Mouse (Mus musculus): ENCODE results near the gene Zdhhc18. TPM values are rescaled to one million over a fixed set of nuclear protein-coding genes. Genes with fewer than 3 reads are reported as not detected.
A peak's percentile ranks its signal among the peaks of the same experiment; 100 is the strongest.
"Not testable (repeated sequence)": the region's sequence is repeated elsewhere in the genome, so short reads cannot be mapped to it uniquely, and the experiment has no call there.

Zdhhc18 gene
- total RNA-seq, 2 experiments from 2014 or later, result 33.2 to 36.8 TPM

DNA sequence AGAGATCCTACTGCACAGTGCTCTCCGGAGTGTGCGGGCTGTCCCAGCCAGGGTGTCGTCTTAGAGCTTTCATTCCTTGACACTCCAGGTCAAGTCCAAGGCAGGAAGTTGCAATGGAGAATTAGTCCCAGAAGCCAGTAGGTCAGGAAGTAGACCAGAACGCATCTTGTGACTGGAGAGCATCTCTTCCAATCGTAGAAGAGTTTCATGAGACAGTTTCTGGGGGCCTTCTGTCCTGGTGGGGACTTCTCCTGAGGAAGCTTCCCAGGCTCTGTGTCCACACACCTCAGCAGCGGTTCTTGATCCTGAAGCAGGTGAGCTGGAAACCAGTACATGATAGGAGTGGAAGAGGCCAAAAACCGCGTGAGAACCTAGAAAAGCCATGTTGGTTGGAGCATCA, 12.5 kb upstream of the Zdhhc18 start:
- intact Hi-C loops (cut with DNase I), result no loop called here
- TF ChIP-seq CTCF (IDR thresholded peaks at IDR 0.05), result no peak
- DNase-seq (ENCODE audit: extremely low spot score in 1 of 2, low spot score in 2 of 2), result no peak
- Histone ChIP-seq H3K27ac (no peak overlapping the region), H3K4me3 (no peak overlapping the region)

DNA sequence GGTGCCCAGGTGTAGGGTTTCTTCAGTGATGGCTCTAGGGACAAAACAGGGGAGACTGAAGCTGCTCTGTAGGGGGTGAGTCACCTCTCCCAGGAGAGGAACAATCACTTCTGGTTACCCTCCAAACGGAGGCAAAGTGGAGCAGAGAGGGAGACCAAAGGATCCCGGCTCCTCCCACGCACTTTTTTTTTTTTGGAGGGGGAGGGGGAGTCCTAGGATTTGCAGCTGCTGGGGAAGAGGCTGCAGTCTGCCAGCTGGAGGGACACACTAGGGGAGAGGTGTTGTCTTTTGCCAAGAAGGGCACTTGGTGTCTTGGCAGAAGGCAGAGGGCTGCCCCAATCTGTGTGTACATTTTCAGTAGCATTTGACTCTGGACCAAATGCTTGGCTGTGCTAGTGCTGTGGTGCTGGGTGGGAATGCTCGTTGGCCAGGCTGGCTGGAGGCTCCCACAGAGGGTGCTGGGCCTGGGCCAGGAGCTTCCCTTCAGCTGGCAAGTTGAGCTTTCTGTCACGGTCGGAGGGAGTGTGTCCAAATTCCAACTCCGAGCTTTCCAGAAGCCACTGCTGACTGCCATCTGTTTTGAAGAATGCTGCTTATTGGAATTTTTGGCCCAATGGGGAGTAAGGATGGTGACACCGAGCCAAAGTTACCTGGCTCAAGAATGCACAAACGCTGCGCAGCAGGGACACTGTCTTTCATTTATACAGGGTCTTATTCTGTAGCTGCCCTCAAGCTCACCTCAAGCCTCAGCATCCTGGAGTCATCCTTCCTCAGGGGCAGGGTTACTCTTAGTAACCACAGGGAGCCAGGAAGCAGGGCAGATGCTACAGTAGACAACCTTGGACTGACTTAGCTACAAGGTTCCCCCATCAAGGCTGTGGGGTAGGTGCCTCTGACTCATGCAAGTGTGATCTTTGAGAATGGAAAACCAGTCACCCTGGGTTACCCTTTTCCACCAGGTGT, 10.5 kb upstream of the Zdhhc18 start:
- Histone ChIP-seq H3K27ac (peak overlapping the region; percentile 80), H3K4me3 (peak overlapping the region; percentile 24)
- DNase-seq (ENCODE audit: extremely low spot score in 1 of 2, low spot score in 2 of 2), result peak; percentile 72 to 78
- TF ChIP-seq CTCF (IDR thresholded peaks at IDR 0.05), result no peak
- intact Hi-C loops (cut with DNase I), result no loop called here

DNA sequence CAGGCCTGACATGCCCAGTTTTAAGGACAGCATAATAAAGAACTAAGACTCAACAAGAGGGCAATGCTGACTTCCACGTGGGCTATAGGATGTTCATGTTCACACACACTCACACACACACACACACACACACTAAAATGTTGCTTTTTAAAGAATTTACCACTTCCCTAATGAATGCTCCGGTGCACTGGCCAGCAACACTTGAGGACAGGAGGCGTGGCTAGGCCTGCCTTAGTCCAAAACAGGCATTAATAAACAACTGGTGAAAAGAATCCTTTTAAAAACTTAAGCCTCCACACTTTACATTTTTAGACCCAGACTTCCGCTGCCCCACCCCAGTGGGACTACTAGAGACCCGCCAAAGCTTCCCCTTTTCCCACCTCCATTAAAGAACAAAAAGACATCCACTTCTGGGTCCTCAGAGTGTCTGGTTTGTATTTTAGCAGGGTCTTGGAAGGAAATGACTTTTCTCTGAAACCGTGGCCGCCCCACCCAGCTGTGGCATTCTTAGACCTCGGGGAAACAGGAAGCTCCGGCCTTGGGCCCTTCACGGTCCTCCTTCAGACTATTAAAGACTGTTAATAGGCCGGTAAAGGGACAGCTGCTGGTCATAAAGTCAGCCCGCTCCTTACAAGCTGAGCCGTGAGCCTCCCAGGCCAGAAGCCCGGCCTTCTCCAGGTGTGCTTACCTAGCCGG, 9.7 kb upstream of the Zdhhc18 start:
- DNase-seq (ENCODE audit: extremely low spot score in 1 of 2, low spot score in 2 of 2), result peak in 1 of 2 experiments; percentile 20
- H3K4me3 ChIP-seq, result peak overlapping the region; percentile 24
- no peak for TF ChIP-seq CTCF (IDR thresholded peaks at IDR 0.05)
- intact Hi-C loops (cut with DNase I), result no loop called here
- peak overlapping the region; percentile 80 for H3K27ac ChIP-seq

DNA sequence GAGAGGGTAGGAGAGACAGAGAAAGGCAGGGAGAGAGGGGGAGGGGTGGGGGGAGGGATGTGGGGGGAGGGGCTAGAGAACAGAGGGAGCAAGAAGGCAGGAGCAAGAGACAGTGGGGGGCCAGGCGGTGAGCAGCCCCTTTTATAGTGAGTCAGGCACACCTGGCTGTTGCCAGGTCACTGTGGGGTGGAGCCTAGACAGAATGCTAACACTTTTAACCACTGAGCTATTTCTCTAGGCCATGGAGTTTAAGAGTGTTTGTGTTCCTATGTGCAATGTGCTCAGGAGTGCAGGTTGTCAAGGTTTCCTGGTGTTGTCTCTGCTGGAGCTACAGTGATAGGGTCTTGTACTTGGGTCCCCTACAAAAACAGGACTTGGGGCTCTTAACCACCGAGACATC, 8.8 kb upstream of the Zdhhc18 start:
- no peak for TF ChIP-seq CTCF (IDR thresholded peaks at IDR 0.05)
- intact Hi-C loops (cut with DNase I), result no loop called here
- DNase-seq (ENCODE audit: extremely low spot score in 1 of 2, low spot score in 2 of 2), result no peak
- no peak overlapping the region for H3K4me3 ChIP-seq
- peak overlapping the region; percentile 1; the same call in 1 of the 2 replicates for H3K27ac ChIP-seq

DNA sequence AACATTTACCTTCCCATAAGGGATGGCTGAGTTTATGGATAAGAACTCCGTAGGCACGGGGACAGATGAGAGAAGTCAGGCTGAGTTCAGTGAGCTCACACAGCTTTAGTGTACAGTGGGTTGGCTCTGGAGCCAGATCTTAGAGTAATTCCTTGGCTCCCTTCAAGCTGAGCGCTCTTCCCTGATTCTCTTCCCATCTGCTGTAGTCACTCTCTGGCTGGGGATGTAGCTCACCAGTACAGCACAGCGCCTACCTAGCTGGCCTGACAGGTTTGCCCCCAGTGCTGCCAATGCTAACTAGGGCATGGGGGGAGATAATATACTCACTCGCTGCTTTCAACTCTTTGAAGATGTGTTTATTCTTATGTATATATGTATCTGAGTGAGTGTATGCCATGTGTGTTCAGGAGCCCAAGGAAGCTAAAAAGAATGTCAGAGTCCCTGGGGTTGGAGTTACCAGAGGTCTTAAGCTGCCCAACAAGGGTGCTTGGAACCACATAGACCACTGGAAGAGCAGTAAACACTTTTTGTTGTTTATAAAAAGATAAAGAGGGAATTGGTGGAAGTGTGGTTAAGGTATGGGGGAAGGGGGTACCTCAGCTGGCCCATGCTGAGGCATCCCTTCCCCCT, 8.0 kb upstream of the Zdhhc18 start:
- intact Hi-C loops (cut with DNase I), result no loop called here
- DNase-seq (ENCODE audit: extremely low spot score in 1 of 2, low spot score in 2 of 2), result no peak
- TF ChIP-seq CTCF (IDR thresholded peaks at IDR 0.05), result no peak
- Histone ChIP-seq H3K27ac (no peak overlapping the region), H3K4me3 (no peak overlapping the region)

DNA sequence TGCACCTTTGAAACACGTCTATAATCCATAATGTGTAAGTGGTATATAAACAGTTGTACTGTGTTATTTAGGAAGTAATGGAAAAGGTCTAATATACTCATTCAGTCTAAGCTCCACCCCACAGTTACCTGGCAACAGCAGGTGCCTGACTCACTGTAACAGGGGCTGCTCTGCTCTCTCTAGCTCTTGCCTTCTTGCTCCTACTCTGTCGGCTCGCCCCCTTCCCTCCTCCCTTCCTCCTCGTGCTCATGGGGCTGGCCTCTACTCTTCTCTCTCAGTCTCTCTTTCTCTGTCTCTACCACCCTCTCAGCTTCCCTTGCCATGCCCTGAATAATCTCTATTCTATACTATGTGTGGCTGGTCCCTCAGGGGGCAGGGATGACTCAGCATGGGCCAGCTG, 7.0 kb upstream of the Zdhhc18 start:
- Histone ChIP-seq H3K4me3 (no peak overlapping the region), H3K27ac (no peak overlapping the region)
- no peak for DNase-seq (ENCODE audit: extremely low spot score in 1 of 2, low spot score in 2 of 2)
- intact Hi-C loops (cut with DNase I), result no loop called here
- no peak for TF ChIP-seq CTCF (IDR thresholded peaks at IDR 0.05)

DNA sequence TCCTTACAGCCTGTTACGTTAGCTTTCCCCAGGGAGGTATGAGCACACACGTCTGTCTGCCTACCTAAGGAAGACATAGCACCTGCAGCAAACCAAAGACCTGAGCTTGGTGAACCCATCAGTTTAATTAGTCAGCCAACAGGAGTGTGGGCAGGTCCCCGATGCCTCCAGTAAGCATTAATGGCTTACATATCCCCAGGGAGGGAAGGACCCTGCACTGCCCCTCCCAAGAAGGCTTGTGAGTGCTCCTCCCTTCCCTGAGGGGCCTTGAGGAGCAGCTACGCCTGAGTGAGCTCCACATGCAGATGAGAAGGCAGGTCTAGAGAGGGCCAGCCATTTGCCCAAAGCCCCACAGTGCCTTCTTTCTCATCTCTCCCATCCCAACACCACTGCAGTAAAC, 6.3 kb upstream of the Zdhhc18 start:
- intact Hi-C loops (cut with DNase I), result no loop called here
- no peak for TF ChIP-seq CTCF (IDR thresholded peaks at IDR 0.05)
- no peak overlapping the region for H3K4me3 ChIP-seq
- no peak overlapping the region for H3K27ac ChIP-seq
- DNase-seq (ENCODE audit: extremely low spot score in 1 of 2, low spot score in 2 of 2), result no peak

DNA sequence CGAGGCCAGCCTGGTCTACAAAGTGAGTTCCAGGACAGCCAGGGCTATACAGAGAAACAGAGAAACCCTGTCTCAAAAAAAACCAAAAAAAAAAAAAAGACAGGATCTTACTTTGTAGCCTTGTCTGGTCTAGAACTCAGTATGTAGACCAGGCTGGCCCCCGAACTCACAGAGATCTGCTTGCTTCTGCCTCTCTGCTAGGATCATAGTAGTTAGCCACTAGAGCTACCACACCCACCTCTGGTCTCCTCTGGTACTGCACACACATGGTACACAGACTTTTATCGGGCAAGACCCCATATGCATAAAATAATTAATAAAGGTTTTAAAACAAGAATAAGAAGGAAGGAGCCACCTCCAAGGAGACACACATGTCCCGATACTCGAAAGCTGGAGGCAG, 4.1 kb upstream of the Zdhhc18 start:
- H3K4me3 ChIP-seq; H3K27ac ChIP-seq; DNase-seq (ENCODE audit: extremely low spot score in 1 of 2, low spot score in 2 of 2); intact Hi-C loops (cut with DNase I): not testable (repeated sequence)

DNA sequence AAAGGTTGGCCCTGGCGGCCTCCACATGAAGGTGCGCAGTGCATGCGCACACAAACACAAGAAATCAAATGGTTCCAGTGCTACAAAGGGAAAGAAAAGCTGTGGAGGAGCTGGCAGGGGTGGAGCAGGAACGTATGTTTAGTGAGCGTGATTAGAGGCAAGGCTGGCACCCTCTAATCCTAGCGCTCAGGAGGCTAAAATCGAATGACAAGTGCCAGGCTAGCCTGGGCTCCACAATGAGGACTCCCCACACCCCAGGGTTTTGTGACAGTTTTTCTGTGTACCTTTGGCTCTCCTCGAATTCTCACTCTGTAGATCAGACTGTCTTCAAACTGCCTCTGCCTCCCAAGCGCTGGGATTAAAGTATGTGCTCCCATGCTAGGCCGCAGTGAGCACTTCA, 2.8 kb upstream of the Zdhhc18 start:
- no peak overlapping the region for H3K4me3 ChIP-seq
- H3K27ac ChIP-seq, result no peak overlapping the region
- no peak for DNase-seq (ENCODE audit: extremely low spot score in 1 of 2, low spot score in 2 of 2)
- no peak for TF ChIP-seq CTCF (IDR thresholded peaks at IDR 0.05)
- intact Hi-C loops (cut with DNase I), result no loop called here

DNA sequence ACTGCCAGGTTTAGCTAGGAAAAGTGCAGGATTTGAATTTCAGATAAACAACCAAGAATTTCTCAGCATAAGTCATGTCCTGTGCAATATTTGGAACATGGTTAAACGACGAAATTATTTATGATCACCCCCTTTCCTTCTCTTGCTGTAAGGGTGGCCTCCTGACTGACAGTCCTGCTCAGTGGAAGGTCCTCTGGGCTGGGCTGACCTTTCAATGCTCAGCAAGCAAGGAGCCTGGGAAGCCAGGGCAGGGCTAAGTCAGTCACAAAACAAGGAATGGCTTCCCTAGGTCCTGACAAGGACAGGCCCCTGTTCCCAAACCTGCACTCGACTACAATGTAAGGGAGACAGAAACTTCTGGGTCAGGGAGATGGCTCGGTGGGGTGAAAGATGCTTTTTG, 2.0 kb upstream of the Zdhhc18 start:
- no peak overlapping the region for H3K4me3 ChIP-seq
- no peak for DNase-seq (ENCODE audit: extremely low spot score in 1 of 2, low spot score in 2 of 2)
- H3K27ac ChIP-seq, result no peak overlapping the region
- intact Hi-C loops (cut with DNase I), result no loop called here
- no peak for TF ChIP-seq CTCF (IDR thresholded peaks at IDR 0.05)

DNA sequence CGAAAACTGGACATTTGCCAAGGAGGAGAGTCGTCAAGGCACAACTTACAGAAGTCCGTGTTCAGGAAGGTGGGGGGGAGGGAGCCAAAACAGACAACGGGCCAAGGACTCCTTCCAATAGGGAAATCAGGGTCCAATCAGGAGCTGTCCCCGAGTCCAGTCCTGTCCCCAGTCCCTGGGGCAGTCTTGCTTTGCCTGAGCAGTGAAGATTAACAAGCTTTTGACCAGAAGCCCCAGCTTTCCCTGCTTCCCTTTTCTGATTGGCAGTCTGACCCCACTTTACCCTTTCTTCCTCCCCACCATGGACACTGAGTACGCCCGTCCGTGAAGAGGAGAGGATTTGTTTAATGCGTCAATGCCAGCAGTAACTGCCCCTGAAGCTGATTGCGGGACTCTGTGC, 1.5 kb upstream of the Zdhhc18 start:
- DNase-seq (ENCODE audit: extremely low spot score in 1 of 2, low spot score in 2 of 2), result no peak
- intact Hi-C loops (cut with DNase I), result no loop called here
- no peak for TF ChIP-seq CTCF (IDR thresholded peaks at IDR 0.05)
- Histone ChIP-seq H3K4me3 (no peak overlapping the region), H3K27ac (no peak overlapping the region)

DNA sequence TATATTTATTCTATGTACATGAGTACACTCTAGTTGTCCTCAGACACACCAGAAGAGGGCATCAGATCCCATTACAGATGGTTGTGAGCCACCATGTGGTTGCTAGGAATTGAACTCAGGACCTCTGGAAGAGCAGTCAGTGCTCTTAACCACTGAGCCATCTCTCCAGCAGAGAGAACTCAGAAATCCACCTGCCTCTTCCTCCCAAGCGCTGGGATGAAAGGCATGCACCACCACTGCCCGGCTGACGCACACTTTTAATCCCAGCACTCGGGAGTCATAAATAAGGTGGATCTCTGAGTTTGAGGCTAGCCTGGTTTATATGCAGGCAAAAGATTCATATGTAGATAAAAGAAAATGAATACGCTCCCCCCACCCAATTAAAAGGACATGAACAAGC, 490 bp downstream of the Zdhhc18 start:
- H3K27ac ChIP-seq; intact Hi-C loops (cut with DNase I): not testable (repeated sequence)

More for the DNA sequence above, 490 bp downstream of the Zdhhc18 start:
- H3K4me3 ChIP-seq, result peak overlapping the region; percentile 46
- DNase-seq (ENCODE audit: extremely low spot score in 1 of 2, low spot score in 2 of 2), result not testable (repeated sequence)
- peak; percentile 1; the same call in 1 of the 2 replicates for TF ChIP-seq CTCF (IDR thresholded peaks at IDR 0.05)
